Mouse (Mus musculus): ENCODE measurements around the gene Otulin.

Gene Otulin

GRCm38 (mm10) chr15:27656626-27657025 lies 26.1 kb upstream of the Otulin start:
- no peak for DNase-seq (ENCODE audit: low spot score)

- peak; percentile 48 for DNase-seq (ENCODE audit: low spot score)
Observed at GRCm38 (mm10) chr15:27655015-27655414, 24.5 kb upstream of the Otulin start.

DNA sequence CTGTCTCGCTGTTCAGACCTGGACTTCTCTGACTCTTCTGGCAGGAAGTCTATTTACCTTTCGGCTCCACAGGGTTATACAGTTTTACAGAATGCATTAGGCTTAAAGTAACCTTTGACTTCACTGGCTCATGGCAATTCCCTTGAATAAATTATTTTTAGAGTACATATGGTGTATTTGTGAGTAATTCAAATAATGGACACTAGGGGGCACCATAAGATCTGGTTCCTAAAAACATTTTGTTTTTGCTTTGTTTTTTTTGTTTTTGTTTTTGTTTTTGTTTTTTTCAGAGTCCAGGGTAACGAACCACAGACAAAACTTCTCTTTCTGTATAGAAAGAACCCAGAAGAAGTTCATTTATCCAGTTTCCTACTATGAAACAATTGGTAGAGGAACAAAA lies 17.2 kb upstream of the Otulin start:
- no peak for DNase-seq (ENCODE audit: low spot score)

DNA sequence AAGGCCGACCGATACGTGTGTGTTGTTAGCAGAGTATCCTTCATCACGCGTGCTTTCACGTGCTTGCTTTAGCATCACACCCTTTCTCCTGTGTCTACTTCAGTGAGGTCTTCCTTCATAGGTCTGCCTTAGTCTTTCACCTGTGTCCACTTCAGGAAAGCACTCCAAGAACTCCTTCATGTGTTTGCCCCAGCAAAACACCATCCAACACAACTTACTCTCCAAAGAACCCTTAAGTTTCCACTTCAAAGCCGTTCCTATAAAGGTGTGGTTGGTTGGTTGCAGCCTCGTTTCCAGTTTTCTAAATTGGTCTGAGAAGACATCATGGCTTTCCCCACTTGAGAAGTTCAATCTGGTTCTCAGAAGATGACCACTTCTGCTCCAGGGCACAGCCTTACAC lies 16.2 kb upstream of the Otulin start:
- no peak for DNase-seq (ENCODE audit: low spot score)

GRCm38 (mm10) chr15:27645250-27645649 lies 14.8 kb upstream of the Otulin start:
- no peak for DNase-seq (ENCODE audit: low spot score)

GRCm38 (mm10) chr15:27642895-27643294 lies 12.4 kb upstream of the Otulin start:
- DNase-seq (ENCODE audit: low spot score): peak; percentile 29

GRCm38 (mm10) chr15:27641171-27641570 lies 10.7 kb upstream of the Otulin start:
- DNase-seq (ENCODE audit: low spot score): no peak

DNA sequence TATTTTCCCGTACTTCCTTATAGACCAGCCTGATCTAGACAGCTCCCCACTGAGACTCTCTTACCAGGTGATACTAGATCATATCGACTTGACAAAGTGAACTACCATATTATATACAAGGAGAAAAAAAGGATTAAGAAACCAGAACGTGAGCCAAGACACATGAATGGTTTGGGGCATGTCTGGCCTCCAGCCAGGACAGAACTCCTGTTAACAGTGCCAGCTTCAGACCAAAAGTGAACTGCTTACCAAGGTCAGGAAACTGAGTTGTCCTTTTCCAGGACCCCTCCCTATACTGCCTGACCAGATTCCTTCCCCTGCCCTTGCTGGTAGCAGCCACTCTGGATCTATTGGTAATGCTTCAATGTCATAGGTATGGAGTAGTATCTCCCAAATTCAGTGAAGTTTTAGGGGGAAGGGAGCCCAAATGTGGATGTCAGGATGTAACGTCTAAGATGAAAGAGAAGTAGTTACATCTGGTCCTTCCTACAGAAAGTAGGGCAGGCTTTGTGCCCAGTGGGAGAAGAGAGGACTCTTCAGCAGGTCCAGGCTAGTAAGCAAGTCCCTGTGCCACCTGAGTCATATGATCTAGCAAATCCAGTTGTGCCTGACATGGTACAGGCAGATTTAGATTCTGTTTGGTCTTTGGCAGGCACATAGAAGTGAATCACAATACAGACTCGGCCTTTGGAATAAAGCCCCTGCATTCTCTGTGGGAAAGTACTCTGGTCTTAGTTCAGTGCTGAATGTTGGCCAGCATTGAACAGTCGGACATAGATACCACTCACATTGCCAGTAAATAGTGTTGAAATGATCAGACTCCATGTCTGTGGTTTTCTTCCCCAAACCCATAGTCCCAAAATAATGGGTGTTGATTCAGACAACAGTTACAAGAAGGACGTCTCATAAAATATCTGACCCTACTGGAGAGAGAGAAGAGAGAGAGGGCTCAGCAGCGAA lies 3.7 kb upstream of the Otulin start:
- no peak for DNase-seq (ENCODE audit: low spot score)

GRCm38 (mm10) chr15:27629800-27630600 lies 493 bp downstream of the Otulin start:
- no peak for DNase-seq (ENCODE audit: low spot score)

GRCm38 (mm10) chr15:27629046-27629445 lies 1.4 kb downstream of the Otulin start:
- no peak for DNase-seq (ENCODE audit: low spot score)

DNA sequence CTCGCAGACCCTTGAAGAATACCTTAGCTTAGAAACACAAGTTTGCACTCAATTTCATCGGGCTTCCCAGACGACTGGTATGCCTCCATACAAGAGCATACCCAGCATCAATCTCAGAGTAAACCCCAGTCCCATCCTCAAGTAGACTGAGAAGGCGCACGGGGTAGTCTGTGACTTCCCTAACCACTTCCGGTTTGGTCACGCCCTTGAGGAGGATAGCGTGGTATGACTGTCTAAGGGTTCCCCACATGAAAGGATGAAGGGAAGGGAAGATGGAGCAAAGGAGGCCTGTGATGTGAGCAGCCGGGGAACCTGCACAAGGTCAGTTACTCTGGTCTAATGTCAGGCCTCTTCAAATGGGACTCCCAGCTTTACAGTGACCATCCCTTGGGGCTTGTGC lies 2.7 kb downstream of the Otulin start:
- DNase-seq (ENCODE audit: low spot score): no peak

DNA sequence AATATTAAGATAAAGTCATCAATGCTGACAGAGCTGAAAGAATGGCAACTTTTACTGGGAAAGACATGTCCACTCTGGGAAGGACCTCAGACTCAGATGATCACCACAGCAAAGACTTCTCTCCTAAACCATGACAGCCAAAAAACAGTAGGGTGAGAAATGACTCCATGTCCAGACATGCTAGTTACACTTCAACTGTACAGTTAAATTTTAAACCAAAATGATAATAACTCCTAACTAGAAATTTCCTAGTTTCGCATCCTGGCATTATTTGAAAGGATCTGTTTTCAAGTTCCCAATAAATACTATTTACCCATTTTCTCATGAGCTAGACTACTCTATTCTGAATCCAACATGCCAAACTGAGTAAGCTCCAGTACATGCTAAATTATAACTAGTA lies 4.2 kb downstream of the Otulin start:
- no peak for DNase-seq (ENCODE audit: low spot score)

DNA sequence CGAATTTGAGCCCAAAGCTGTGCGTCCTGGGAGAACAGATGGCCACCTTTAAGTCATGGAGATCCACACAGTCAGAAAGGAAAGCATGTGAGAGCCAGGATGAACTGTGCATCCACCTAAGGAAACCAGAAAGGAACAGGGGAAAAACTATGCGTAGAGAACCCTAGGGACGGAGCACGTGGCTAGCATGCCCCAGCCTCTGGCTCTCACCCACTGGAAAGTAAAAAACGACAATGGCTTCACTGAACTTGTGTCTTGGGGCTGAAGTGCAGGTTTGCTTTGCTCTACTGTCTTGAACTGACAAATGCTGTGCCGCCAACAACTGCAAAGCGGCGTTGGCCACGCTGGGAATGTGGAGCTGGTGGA lies 4.6 kb downstream of the Otulin start:
- DNase-seq (ENCODE audit: low spot score): no peak

GRCm38 (mm10) chr15:27625014-27625889 lies 5.2 kb downstream of the Otulin start:
- DNase-seq (ENCODE audit: low spot score): no peak

GRCm38 (mm10) chr15:27623286-27623685 lies 7.2 kb downstream of the Otulin start:
- DNase-seq (ENCODE audit: low spot score): no peak

- DNase-seq (ENCODE audit: low spot score): no peak
Observed at GRCm38 (mm10) chr15:27620475-27621185, 9.9 kb downstream of the Otulin start.

- DNase-seq (ENCODE audit: low spot score): no peak
Observed at GRCm38 (mm10) chr15:27619683-27620082, 10.8 kb downstream of the Otulin start.

DNA sequence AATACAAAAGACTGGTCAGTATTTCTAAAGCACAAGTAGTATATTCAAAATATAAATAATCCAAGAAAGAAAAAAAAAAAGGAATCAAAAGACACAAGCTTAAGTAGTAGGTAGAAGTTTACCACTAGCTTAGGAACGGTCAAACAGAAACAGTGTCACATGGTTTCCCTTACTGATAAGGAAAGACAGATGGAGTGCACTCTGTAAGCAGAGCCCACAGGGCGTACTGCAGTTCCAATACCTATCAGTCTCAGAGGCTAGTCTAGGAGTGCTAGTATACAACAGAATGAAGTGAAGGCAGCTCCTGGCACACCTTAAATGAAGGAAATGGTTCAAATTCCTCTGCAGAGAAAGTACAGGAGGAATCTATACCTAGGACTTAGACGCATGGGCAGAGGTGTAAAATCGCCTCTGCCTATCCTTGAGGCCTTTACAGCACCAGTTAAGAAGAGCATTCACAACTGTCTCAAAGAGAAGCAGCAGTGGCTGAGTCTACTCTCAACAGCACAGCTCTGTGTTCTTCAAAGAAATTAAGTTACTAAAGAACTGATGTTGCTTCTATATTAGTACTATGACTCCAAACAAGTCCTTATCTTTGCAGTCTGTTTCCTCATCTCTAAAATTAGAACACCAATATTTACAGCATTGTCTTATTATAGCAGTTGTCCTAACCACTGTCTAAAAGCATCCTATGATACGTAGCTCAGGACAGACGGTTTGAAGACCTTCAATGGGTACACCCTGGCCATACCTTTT lies 11.5 kb downstream of the Otulin start:
- no peak for DNase-seq (ENCODE audit: low spot score)

GRCm38 (mm10) chr15:27617227-27617626 lies 13.3 kb downstream of the Otulin start:
- no peak for DNase-seq (ENCODE audit: low spot score)

DNA sequence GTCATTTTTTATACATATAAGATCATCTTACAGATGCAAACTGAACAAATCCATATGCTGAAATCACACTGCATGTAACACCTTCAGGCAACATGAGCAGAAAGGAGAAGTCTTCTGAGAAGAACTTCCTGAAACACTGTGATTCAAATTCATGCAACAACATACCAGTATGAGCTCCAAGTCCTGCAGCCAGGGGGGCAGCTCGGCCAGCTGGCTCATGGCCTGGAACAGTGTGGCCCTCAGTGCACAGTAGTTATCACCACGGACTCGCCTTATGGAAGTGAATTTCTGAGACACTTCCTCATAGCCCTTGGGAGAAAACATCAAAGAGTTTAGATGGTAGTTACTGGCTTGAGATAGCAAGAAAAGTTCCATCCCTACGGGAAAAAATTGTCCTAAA lies 14.3 kb downstream of the Otulin start:
- DNase-seq (ENCODE audit: low spot score): no peak

GRCm38 (mm10) chr15:27613255-27613654 lies 17.2 kb downstream of the Otulin start:
- no peak for DNase-seq (ENCODE audit: low spot score)

All from urinary bladder, postnatal 25 days (tissue).